Mouse (Mus musculus) right cerebral cortex, postnatal 25 days (tissue): Measurements from ENCODE around the gene Selenoo.

Source experiments
- DNase-seq: peaks from one replicate; pipeline ENCODE4 v3.0.0; 2022

The Selenoo gene

DNA sequence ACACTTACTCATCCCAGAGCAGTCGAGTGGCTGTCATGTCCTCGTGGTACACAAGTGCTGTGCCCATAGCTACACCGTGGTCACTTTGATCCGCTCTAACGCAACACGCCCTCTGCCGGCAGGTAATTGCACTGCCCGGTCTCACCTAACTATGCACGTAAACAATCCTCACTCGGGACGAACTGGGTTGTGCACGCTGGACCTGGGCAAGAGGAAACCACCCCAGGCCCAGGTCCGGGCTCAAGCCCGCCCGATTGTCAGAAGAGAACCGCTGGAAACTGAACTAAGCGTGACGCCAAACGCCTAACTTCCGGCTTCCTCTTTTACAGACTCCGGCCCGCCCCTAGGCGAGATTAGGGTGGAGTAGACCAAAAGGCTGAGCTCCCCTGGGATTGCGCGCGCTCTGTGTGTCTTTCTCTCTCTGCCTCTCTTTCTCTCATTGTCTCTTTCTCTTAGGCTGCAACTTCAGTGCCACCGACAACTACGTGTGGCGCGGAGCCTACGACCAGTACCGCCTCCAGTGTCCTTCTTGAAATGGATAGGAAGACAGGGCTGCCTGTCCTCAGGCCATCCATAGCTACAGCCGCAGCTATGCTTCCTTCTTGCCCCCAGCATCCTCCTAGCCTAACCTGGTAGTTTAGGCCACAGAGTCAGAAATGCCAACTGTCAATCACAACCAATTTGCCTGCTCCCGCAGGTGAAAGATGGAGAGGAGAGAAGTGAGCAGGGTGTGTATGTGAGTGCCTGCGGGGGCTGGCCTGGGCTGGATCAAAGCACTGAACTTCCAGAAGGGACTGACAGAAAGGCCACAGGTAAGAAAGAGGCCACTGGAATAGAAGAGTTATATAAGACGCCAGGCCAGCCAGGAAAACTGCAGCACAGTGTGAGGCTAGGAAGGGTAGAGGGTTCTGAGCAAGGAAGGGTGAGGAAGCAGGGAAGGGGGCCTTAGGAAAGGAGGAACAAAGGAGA is 39.8 kb downstream of the Selenoo start, which contains the start of gene Hdac10:
Gene Hdac10, minus strand, starts transcription at position 319 of the 969 bp plus-strand sequence.
- DNase-seq: peak; percentile 85

DNA sequence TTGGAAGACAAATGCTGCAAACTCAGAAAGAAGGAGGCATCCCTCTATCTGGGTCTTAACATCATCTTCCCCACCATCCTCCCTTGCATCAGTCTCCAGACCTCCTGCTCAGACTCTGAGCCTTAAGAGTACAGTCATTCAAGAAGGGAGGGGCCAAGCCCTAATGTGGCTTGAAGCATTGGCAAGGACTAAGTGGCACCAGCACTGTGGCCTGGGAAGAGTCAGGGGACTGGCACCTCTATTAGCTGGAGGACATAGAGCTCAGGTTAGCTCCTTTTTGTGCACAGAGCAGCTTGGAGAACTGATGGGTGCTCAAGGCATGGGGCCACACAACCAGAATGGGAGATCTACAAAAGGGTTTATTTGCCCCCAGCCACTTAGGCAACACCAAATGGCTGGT is 41.4 kb downstream of the Selenoo start:
- no peak for DNase-seq

GRCm38 (mm10) chr15:89131316-89131715 is 42.4 kb downstream of the Selenoo start:
- DNase-seq: no peak

- no peak for DNase-seq
Measured at GRCm38 (mm10) chr15:89136461-89137155, 47.7 kb downstream of the Selenoo start.

DNA sequence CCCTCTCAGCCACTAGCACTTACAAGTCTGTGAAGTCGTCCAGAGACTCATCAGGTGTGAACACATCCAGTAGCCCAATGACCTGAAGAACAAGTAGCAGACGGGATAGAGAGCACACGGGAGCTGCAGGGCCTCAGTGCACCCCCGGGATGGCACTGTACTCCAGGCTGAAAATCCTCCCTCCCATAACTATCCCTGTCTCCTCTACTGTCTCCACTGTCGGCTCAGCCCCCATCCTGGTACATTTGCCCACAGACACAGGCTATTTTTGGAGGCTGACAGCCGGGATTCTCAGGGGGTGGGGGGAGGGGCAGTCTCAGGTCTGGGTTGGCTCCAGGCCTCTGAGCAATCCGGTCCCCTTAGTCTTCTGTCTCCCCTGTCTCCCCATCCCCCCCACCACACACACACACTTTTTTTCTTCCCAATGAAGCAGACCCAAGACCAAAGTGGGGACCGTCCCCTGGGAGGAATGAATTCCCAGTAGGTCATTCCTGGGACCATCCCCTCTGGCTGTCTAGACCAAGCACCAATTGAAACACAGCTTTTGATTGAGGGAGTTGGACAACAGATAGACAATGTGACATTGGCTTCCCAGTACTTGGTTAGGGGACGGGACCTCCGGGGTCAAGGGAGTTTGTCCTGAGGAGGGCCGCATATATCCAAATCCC is 48.6 kb downstream of the Selenoo start:
- DNase-seq: no peak

DNA sequence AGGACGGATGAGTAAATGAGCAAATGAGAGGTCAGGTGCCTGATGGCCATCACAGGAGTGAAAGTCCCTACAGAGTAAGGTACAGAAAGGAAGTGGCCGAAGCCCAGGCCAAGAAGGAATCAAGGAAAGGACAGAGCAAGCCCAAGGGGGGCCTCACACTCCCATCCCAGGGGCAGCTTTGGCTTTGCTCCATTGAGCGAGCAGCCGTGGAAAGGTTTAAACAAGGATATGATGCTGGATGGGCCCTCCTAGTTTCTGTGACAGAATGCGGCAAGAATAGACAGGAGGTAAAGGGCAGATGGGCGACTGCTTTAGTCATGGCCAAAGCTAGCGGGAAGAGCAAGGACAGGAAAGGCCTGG is 49.1 kb downstream of the Selenoo start:
- DNase-seq: no peak

DNA sequence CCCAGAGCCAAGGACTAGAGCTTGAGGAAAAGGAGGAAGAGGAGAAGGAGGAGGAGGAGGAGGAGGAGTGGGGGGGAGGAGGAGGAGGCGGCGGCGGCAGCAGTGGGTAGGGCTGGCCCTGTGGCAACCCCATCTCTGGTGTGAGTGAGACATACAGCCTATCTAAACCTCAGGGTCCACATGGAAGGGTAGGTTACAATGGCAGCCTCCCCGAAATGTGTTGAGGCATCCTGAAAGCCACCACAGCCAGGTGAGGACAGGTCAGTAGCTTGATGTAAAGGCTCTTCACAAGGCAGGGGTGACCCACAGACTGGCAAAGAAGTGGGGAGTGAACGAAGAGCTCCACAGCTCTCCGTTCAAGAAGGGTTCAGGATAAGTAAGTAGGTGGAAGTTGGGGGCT is 49.6 kb downstream of the Selenoo start:
- no peak for DNase-seq

DNA sequence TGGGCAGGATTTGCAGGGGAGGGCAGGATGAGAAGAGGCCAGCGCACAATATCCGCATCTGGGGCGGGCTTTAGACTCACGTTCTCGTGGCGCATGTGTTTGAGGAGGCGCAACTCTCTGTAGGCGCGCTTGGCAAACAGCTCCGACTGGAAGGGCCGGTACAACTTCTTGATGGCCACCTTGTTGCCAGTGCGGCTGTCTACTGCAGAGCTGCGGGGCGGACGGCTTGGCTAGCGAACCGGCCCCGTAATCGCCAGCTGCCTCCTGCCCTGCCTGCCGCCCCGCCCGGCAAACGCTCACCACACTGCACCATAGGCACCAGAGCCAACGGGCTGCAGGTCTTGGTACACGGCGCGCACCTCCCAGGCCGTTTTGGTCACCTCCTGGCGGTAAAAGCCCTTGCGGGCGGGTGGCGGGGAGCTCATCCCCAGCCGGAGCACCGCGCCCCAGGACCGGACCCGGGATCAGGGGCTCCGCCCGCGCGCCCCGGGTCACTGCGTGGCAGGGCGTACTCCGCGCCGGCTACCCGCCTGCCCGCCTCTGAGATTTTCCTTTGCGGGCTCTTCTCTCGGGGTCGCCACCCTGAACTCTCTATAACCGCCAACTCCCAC is 51.3 kb downstream of the Selenoo start:
- peak; percentile 80 for DNase-seq

DNA sequence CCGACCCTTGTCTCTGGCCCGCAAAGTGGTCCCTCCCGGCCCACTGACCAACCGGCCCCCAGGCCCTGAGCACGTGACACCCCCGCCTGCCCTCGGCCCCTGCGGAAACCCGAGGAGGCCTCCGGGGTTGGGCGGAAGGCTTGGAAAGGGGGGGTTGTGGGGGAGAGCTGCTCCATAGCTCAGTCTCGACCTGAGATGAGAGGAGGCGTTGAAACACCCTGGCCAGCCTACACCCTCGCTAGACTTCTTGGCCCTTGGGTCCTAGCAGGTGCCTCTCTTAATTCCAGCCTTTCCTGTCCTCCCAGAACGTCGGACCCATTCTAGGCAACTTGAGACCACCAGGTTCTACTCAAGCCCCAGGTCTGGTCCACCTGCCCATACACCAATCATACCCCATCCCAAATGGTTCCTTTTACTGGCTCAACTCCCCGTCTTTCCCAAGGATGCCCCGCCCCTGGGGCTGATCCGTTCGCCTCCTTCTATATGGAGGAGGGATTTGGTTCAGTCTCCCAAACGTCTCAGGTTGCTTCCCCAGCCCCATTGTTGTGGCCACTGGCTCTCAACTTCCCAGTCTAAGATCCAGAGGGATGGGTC is 51.9 kb downstream of the Selenoo start, which contains the start of gene Mapk12:
Gene Mapk12, minus strand, starts transcription at position 45 of the 594 bp plus-strand sequence.
- peak; percentile 37 for DNase-seq

GRCm38 (mm10) chr15:89141443-89141842 is 52.6 kb downstream of the Selenoo start:
- DNase-seq: no peak

DNA sequence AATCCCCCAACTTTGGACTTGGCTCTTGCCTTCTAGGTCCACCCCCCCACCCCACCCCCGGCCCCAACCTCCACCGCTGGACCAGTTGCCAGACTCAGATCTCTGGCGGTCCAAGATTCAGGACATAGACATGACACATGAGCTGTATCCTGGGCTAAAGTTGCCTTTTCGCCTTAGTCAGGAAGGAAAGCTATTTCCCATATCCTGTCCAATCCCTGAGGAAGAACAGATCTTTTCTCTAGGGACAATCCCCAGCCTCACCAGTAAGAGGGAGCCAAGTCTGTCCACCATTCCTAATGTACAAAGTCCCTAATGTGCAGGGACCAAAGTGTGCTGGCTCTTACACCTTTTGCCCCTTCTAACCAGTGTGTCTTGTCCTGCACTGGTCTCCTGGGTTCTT is 53.0 kb downstream of the Selenoo start:
- DNase-seq: no peak

GRCm38 (mm10) chr15:89143134-89143533 is 54.2 kb downstream of the Selenoo start:
- DNase-seq: no peak

DNA sequence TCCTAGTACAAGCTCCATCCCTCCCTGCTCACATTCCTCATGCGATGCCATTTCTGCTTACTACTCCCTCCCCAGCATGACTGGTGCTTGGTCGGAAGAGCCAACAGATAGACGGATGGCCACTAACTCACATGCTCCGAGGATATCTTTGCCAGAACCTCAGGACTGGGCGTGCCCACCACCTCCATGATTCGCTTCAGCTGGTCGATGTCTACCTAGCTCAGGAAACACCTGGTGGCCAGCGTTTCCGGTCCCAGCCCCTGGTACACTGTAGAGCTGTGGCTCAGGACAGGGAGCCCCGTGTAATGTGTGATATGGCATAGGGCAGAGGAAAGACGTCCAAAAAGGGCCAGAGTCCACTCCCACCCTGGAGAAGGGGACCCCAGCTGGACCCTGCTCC is 56.1 kb downstream of the Selenoo start:
- no peak for DNase-seq

DNA sequence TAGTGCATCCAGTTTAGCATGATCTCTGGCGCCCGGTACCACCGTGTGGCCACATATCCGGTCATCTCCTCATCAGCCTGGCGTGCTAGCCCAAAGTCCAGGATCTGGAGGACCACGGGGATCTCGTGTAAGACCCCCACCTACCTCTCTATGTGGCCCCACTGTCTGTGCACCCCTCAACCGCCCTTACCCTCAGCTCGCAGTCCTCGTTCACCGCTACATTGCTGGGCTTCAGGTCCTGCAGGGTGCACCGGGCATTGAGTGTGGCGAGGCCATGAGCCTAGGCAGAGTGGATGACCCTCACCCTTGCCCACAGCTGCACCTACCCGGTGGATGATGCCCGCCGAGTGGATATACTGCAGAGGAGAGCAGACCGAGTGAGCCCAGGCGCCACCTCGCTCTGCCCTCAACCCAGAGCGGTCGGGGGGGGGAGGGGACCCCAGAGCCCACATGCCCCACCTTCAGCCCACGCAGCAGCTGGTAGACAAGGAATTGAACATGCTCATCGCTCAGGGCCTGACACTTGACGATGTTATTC is 57.0 kb downstream of the Selenoo start:
- DNase-seq: no peak

GRCm38 (mm10) chr15:89146537-89146936 is 57.7 kb downstream of the Selenoo start:
- DNase-seq: peak; percentile 78

GRCm38 (mm10) chr15:89147024-89147423 is 58.1 kb downstream of the Selenoo start:
- DNase-seq: peak; percentile 64

GRCm38 (mm10) chr15:89147456-89147855 is 58.6 kb downstream of the Selenoo start:
- no peak for DNase-seq

GRCm38 (mm10) chr15:89147895-89148294 is 59.0 kb downstream of the Selenoo start:
- no peak for DNase-seq

- DNase-seq: no peak
Measured at GRCm38 (mm10) chr15:89148496-89149270, 59.8 kb downstream of the Selenoo start.

GRCm38 (mm10) chr15:89149271-89150040 is 60.6 kb downstream of the Selenoo start, which contains the start of gene Mapk11:
Gene Mapk11, minus strand, starts transcription at chr15:89149628.
- DNase-seq: peak; percentile 55
